Mouse (Mus musculus) bone marrow macrophage, adult 2 months (primary cell): Measurements from ENCODE around the gene Eml4. TPM values are rescaled to one million over a fixed set of nuclear protein-coding genes. Genes with fewer than 3 reads are reported as not detected.

Experiments used
- H3K27ac ChIP-seq: 2 replicates; pipeline ENCODE4 v1.5.1; 2012; ENCODE audit warnings: low read depth, low read length; ENCODE audit not compliant: insufficient read depth
- H3K4me1 ChIP-seq: 2 replicates; pipeline ENCODE4 v1.6.1; 2012; ENCODE audit warnings: low read length; ENCODE audit not compliant: control insufficient read depth, insufficient read depth
- H3K4me3 ChIP-seq: 2 replicates; pipeline ENCODE4 v1.5.1; 2012; ENCODE audit warnings: mild to moderate bottlenecking, low read length, moderate library complexity; ENCODE audit not compliant: insufficient read depth
- CTCF ChIP-seq: IDR thresholded peaks from 2 replicates; pipeline ENCODE4 v1.5.1; 2012; ENCODE audit warnings: low read depth, mild to moderate bottlenecking, low read length, moderate library complexity
- POLR2A ChIP-seq: IDR thresholded peaks from 2 replicates; pipeline ENCODE4 v1.6.1; 2012; ENCODE audit warnings: mild to moderate bottlenecking, low read depth, low read length, borderline replicate concordance
- polyA plus RNA-seq: library from polyadenylated mRNA; stranded (reverse); fragments of >200 nt; gene quantifications from 2 replicates; pipeline ENCODE4 v1.2.4, GENCODE M21; 2012; ENCODE audit not compliant: missing spikeins, insufficient read depth, insufficient read length

The Eml4 gene
- polyA plus RNA-seq, 1 experiment = 16.6 TPM

GRCm38 (mm10) chr17:83340895-83341524 lies 9.7 kb upstream of the Eml4 start:
- Histone ChIP-seq H3K4me3 (no peak overlapping the region), H3K4me1 (no peaks in the 10 kb centered on the region)
- TF ChIP-seq POLR2A (no peak), CTCF (no peak)

GRCm38 (mm10) chr17:83344226-83344625 lies 6.5 kb upstream of the Eml4 start:
- Histone ChIP-seq H3K4me3 (no peak overlapping the region), H3K27ac (no peak overlapping the region), H3K4me1 (peaks cover 4% of the 10 kb centered on the region)
- TF ChIP-seq CTCF (no peak), POLR2A (no peak)

More at GRCm38 (mm10) chr17:83340895-83341524, 9.7 kb upstream of the Eml4 start:
- H3K27ac ChIP-seq = no peak overlapping the region

- peaks cover 12% of the 10 kb centered on the region for H3K4me1 ChIP-seq
- H3K4me3 ChIP-seq = no peak overlapping the region
- TF ChIP-seq CTCF = no peak
- TF ChIP-seq POLR2A = no peak
- no peak overlapping the region for H3K27ac ChIP-seq
Measured at GRCm38 (mm10) chr17:83348056-83348822, 2.5 kb upstream of the Eml4 start.

GRCm38 (mm10) chr17:83351119-83351531 lies 394 bp downstream of the Eml4 start:
- Histone ChIP-seq H3K4me3 (peak overlapping the region; percentile 81), H3K4me1 (peaks cover 14% of the 10 kb centered on the region), H3K27ac (peak overlapping the region; percentile 49)
- no peak for TF ChIP-seq CTCF
- TF ChIP-seq POLR2A = no peak

- Histone ChIP-seq H3K4me3 (peak overlapping the region; percentile 81), H3K27ac (peak overlapping the region; percentile 49), H3K4me1 (peaks cover 14% of the 10 kb centered on the region)
- no peak for TF ChIP-seq CTCF
- TF ChIP-seq POLR2A = no peak
Measured at GRCm38 (mm10) chr17:83351601-83352413, 1.1 kb downstream of the Eml4 start.

GRCm38 (mm10) chr17:83352456-83352855 lies 1.7 kb downstream of the Eml4 start:
- H3K4me3 ChIP-seq = peak overlapping the region; percentile 30
- no peak for TF ChIP-seq POLR2A
- peaks cover 14% of the 10 kb centered on the region for H3K4me1 ChIP-seq
- H3K27ac ChIP-seq = no peak overlapping the region

- H3K27ac ChIP-seq = no peak overlapping the region
- H3K4me3 ChIP-seq = no peak overlapping the region
- peaks cover 15% of the 10 kb centered on the region for H3K4me1 ChIP-seq
- TF ChIP-seq CTCF (no peak), POLR2A (no peak)
Measured at GRCm38 (mm10) chr17:83353011-83353410, 2.3 kb downstream of the Eml4 start.

- Histone ChIP-seq H3K27ac (no peak overlapping the region), H3K4me3 (no peak overlapping the region), H3K4me1 (peaks cover 11% of the 10 kb centered on the region)
- TF ChIP-seq CTCF = no peak
- no peak for TF ChIP-seq POLR2A
Measured at GRCm38 (mm10) chr17:83353460-83353859, 2.7 kb downstream of the Eml4 start.

- H3K27ac ChIP-seq = no peak overlapping the region
- TF ChIP-seq CTCF (no peak), POLR2A (no peak)
- H3K4me3 ChIP-seq = no peak overlapping the region
- H3K4me1 ChIP-seq = peaks cover 20% of the 10 kb centered on the region
Measured at GRCm38 (mm10) chr17:83355481-83355880, 4.8 kb downstream of the Eml4 start.
